Mouse (Mus musculus) heart, embryonic 11.5 days (tissue): ENCODE measurements around the gene Maml2. TPM values are rescaled to one million over a fixed set of nuclear protein-coding genes. Genes with fewer than 3 reads are reported as not detected.
A peak's percentile ranks its signal among the peaks of the same experiment; 100 is the strongest.

ENCODE experiments used
- ATAC-seq: fragments of 200-750 bp; cut with Nextera tagmentation; replicated peaks from 2 replicates; pipeline ENCODE4 v1.8.0; 2017; ENCODE audit warnings: moderate library complexity; ENCODE audit not compliant: insufficient number of reproducible peaks, low FRiP score, low TSS enrichment
- H3K27ac ChIP-seq: fragments of 300-500 bp; sonication (generic); 2 replicates; pipeline ENCODE4 v1.5.1; 2014; ENCODE audit warnings: mild to moderate bottlenecking, low read depth, low read length
- H3K27me3 ChIP-seq: fragments of 300-500 bp; sonication (generic); 2 replicates; pipeline ENCODE4 v1.6.1; 2014; ENCODE audit warnings: mild to moderate bottlenecking, low read length, mixed read lengths; ENCODE audit not compliant: control insufficient read depth, insufficient read depth
- H3K36me3 ChIP-seq: fragments of 300-500 bp; sonication (generic); 2 replicates; pipeline ENCODE4 v1.6.1; 2014; ENCODE audit warnings: mild to moderate bottlenecking, low read length, moderate library complexity, mixed read lengths; ENCODE audit not compliant: control insufficient read depth, insufficient read depth
- H3K4me1 ChIP-seq: fragments of 300-500 bp; sonication (generic); 2 replicates; pipeline ENCODE4 v1.6.1; 2014; ENCODE audit warnings: low read length; ENCODE audit not compliant: control insufficient read depth, insufficient read depth
- H3K4me2 ChIP-seq: fragments of 300-500 bp; sonication (generic); 2 replicates; pipeline ENCODE4 v1.6.1; 2014; ENCODE audit warnings: mild to moderate bottlenecking, moderate library complexity
- H3K4me3 ChIP-seq: fragments of 300-500 bp; sonication (generic); 2 replicates; pipeline ENCODE4 v1.5.1; 2014; ENCODE audit warnings: low read depth, low read length
- H3K9ac ChIP-seq: fragments of 300-500 bp; sonication (generic); 2 replicates; pipeline ENCODE4 v1.6.1; 2014; ENCODE audit warnings: mild to moderate bottlenecking, low read depth, low read length, moderate library complexity
- H3K9me3 ChIP-seq: fragments of 300-500 bp; sonication (generic); replicated peaks from 2 replicates; pipeline ENCODE4 v1.6.1; 2016; ENCODE audit warnings: low read length; ENCODE audit not compliant: control insufficient read depth
- WGBS: fragments of 180-500 bp; shearing (Covaris S2); extraction: QIAGEN DNeasy Blood & Tissue Kit; methylation state at CpG from one replicate; pipeline ENCODE4 v1.1.7; 2014; ENCODE audit not compliant: insufficient replicate concordance; 5-methylcytosine and 5-hydroxymethylcytosine counted together
- polyA plus RNA-seq: library from polyadenylated mRNA; unstranded; fragments of >200 nt; fragmentation: Nextera tagmentation; extraction: Ambion mirVana; gene quantifications from 2 replicates; pipeline ENCODE4 v1.2.1, GENCODE M21; 2014

Gene Maml2
- polyA plus RNA-seq, 1 experiment from 2014 or later: 9.1 TPM

GRCm38 (mm10) chr9:13652917-13653316 is 355.2 kb downstream of the Maml2 start:
- H3K36me3 ChIP-seq: no peaks in the 10 kb centered on the region
- 26% methylated on average over 3 of the region's 3 CpGs for WGBS
- no peak for ATAC-seq
- H3K27ac ChIP-seq: no peak overlapping the region
- no peaks in the 10 kb centered on the region for H3K9me3 ChIP-seq
- peaks cover 6% of the 10 kb centered on the region for H3K4me1 ChIP-seq
- H3K4me2 ChIP-seq: no peak overlapping the region
- no peak overlapping the region for H3K9ac ChIP-seq
- H3K27me3 ChIP-seq: no peaks in the 10 kb centered on the region
- H3K4me3 ChIP-seq: no peak overlapping the region

- H3K9ac ChIP-seq: peak overlapping the region; percentile 54
- WGBS: 2% methylated on average over 12 of the region's 12 CpGs
- H3K4me3 ChIP-seq: peak overlapping the region; percentile 29
- H3K27ac ChIP-seq: peak overlapping the region; percentile 50; the same call in 1 of the 2 replicates
- ATAC-seq: peak; percentile 45; the same call in 1 of the 2 replicates
- peak overlapping the region; percentile 61 for H3K4me2 ChIP-seq
- H3K27me3 ChIP-seq: no peaks in the 10 kb centered on the region
- peaks cover 22% of the 10 kb centered on the region for H3K4me1 ChIP-seq
- H3K9me3 ChIP-seq: no peaks in the 10 kb centered on the region
- no peaks in the 10 kb centered on the region for H3K36me3 ChIP-seq
Measured at GRCm38 (mm10) chr9:13661768-13662623, 364.2 kb downstream of the Maml2 start.

GRCm38 (mm10) chr9:13665487-13665969 is 367.8 kb downstream of the Maml2 start:
- no peaks in the 10 kb centered on the region for H3K36me3 ChIP-seq
- H3K9me3 ChIP-seq: no peaks in the 10 kb centered on the region
- no peak overlapping the region for H3K9ac ChIP-seq
- WGBS: 79% methylated on average over 2 of the region's 2 CpGs
- no peak overlapping the region for H3K4me3 ChIP-seq
- H3K27me3 ChIP-seq: no peaks in the 10 kb centered on the region
- ATAC-seq: no peak
- no peak overlapping the region for H3K4me2 ChIP-seq
- H3K27ac ChIP-seq: no peak overlapping the region
- peaks cover 22% of the 10 kb centered on the region for H3K4me1 ChIP-seq

- 78% methylated on average over 1 of the region's 1 CpGs for WGBS
- no peak for ATAC-seq
- Histone ChIP-seq H3K9ac (no peak overlapping the region), H3K4me1 (peaks cover 10% of the 10 kb centered on the region), H3K9me3 (no peaks in the 10 kb centered on the region), H3K36me3 (no peaks in the 10 kb centered on the region), H3K27me3 (no peaks in the 10 kb centered on the region), H3K27ac (no peak overlapping the region), H3K4me3 (no peak overlapping the region), H3K4me2 (no peak overlapping the region)
Measured at GRCm38 (mm10) chr9:13667955-13668354, 370.2 kb downstream of the Maml2 start.

GRCm38 (mm10) chr9:13668742-13669141 is 371.0 kb downstream of the Maml2 start:
- ATAC-seq: no peak
- H3K27ac ChIP-seq: no peak overlapping the region
- no peak overlapping the region for H3K4me3 ChIP-seq
- 65% methylated on average over 2 of the region's 2 CpGs for WGBS
- no peaks in the 10 kb centered on the region for H3K27me3 ChIP-seq
- H3K9me3 ChIP-seq: no peaks in the 10 kb centered on the region
- peaks cover 10% of the 10 kb centered on the region for H3K4me1 ChIP-seq
- no peak overlapping the region for H3K9ac ChIP-seq
- no peaks in the 10 kb centered on the region for H3K36me3 ChIP-seq
- no peak overlapping the region for H3K4me2 ChIP-seq

- Histone ChIP-seq H3K27ac (no peak overlapping the region), H3K9ac (no peak overlapping the region), H3K9me3 (no peaks in the 10 kb centered on the region), H3K4me3 (no peak overlapping the region), H3K4me2 (no peak overlapping the region), H3K36me3 (no peaks in the 10 kb centered on the region), H3K27me3 (no peaks in the 10 kb centered on the region), H3K4me1 (no peaks in the 10 kb centered on the region; the same call in 1 of the 2 replicates)
- no peak for ATAC-seq
- 80% methylated on average over 3 of the region's 3 CpGs for WGBS
Measured at GRCm38 (mm10) chr9:13671125-13671769, 373.5 kb downstream of the Maml2 start.

GRCm38 (mm10) chr9:13673304-13673703 is 375.5 kb downstream of the Maml2 start:
- ATAC-seq: no peak
- H3K9ac ChIP-seq: no peak overlapping the region
- H3K27ac ChIP-seq: no peak overlapping the region
- no peaks in the 10 kb centered on the region for H3K4me1 ChIP-seq
- no peak overlapping the region for H3K4me2 ChIP-seq
- no peaks in the 10 kb centered on the region for H3K27me3 ChIP-seq
- no peaks in the 10 kb centered on the region for H3K36me3 ChIP-seq
- H3K9me3 ChIP-seq: no peaks in the 10 kb centered on the region
- WGBS: 77% methylated on average over 2 of the region's 2 CpGs
- no peak overlapping the region for H3K4me3 ChIP-seq

- no peaks in the 10 kb centered on the region for H3K36me3 ChIP-seq
- H3K27ac ChIP-seq: no peak overlapping the region
- no peaks in the 10 kb centered on the region for H3K27me3 ChIP-seq
- 0 out of 2 replicates have a peak, but pooled peaks cover 5% of the 10 kb centered on the region for H3K4me1 ChIP-seq
- no peak overlapping the region for H3K4me3 ChIP-seq
- H3K4me2 ChIP-seq: no peak overlapping the region
- no peak for ATAC-seq
- WGBS: 80% methylated on average over 2 of the region's 2 CpGs
- no peak overlapping the region for H3K9ac ChIP-seq
- H3K9me3 ChIP-seq: no peaks in the 10 kb centered on the region
Measured at GRCm38 (mm10) chr9:13678026-13678425, 380.3 kb downstream of the Maml2 start.
